Mouse (Mus musculus): ENCODE data around the gene Zeb2.

Gene Zeb2

DNA sequence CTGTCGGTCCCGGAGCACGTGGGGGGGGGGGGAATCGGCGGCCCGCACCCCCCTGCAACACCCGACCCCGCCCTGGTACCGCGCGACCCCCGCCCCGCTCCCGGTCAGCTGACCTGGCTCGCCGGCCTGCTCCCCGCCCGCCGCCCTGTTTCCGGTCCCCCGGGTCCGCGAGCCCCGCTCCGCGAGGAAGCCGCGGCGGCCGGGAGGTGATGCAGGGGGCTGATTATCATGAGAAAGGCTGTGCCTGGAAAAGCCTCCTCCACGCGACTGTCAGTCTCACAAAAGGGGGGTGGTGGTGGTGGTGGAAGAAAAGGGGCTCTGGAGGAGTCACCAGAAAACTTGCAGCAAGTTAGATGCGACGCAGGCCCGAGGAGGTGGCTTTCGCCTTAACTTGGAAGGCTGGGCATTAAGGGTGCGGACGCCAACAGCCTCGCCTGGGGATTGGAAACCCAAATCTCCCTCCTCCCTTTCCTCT lies at the start of gene Zeb2:
Gene Zeb2 (minus strand): TSS at position 309 of the 475 bp plus-strand sequence.
- DNase-seq (ENCODE audit: low spot score in 2 of 2) = peak; percentile 71 to 77

DNA sequence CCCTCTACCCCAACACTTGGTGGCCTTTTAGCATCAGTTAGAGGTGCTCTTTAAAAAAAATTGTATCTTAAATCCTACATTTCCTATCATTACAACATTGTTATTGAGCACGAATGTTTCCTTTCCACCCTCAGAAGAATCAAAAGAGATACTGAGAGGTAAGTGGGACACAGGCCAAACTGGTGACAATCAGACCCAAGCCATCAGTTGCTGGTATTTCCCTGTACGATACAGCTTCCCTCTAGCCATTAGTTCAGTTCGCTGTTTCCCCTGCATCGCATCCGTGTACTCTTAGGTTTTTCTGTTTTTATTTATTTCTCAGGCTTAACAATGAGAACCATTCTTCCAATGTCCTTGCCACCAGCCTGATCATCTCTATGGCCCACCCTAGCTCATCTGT lies 41.6 kb upstream of the Zeb2 start:
- no peak for DNase-seq (ENCODE audit: low spot score in 2 of 2)

DNA sequence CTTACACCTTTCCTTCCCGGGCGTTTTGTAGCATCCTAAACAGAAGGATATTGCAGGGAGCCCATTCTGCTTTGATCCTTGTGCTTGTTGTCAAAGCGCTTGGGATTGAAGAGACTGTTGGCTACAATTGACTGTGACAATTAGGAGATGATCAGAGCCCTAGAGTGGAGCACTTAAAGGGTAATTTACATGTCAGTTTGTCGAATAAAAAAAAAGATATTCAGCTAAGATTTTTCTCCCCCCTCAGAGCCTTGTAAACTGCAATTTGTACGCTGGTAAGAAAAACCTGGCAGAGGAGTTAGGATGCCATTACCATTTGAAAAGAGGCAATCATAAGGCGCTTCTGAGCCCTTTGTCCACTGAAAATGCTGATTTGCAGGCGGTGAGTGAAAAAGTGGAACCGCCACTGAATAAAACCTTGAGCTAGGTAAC lies 41.2 kb upstream of the Zeb2 start:
- DNase-seq (ENCODE audit: low spot score in 2 of 2) = no peak

- no peak for DNase-seq (ENCODE audit: low spot score in 2 of 2)
Measured at GRCm38 (mm10) chr2:45153315-45153714, 36.1 kb upstream of the Zeb2 start.

- no peak for DNase-seq (ENCODE audit: low spot score in 2 of 2)
Measured at GRCm38 (mm10) chr2:45143162-45143561, 26.0 kb upstream of the Zeb2 start.

- DNase-seq (ENCODE audit: low spot score in 2 of 2) = no peak
Measured at GRCm38 (mm10) chr2:45138906-45139305, 21.7 kb upstream of the Zeb2 start.

DNA sequence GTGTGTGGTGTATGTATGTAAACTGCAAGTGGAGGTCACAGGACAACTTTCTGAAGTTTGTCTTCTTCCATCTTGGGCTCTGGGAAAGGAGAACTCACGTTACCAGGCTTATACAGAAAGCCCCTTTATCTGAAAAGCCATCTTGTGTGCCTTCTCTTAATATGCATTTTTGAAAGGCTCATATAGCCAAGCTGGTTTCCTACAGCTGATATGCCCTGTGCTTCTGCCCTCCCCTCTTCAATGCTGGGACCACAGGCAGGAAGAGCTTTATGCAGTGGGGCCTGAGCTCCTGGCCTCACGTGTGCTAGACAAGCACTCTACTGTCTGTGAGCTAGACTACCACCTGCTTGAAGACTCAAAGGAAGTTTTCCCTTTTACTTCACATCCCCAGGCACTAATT lies 19.6 kb upstream of the Zeb2 start:
- DNase-seq (ENCODE audit: low spot score in 2 of 2) = no peak

DNA sequence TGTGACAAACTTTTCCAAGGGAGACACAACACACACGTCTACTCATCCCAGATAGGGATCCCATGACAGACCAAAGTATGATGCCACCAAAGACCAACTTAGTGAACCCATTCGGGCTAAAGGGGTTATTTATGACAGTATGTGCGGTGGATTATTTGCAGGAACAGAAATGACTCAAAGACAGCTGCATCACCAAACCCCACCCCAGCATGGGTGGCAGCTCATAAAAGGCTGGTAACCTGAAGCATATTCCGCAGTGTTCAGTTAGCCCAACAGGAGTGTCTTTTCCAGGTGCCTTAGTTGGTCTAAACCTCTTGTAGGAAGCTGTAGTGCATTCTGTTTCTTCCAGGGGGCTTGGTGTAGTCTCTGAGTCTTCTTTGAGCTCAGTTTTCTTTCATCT lies 16.0 kb upstream of the Zeb2 start:
- no peak for DNase-seq (ENCODE audit: low spot score in 2 of 2)

GRCm38 (mm10) chr2:45130461-45131156 lies 13.4 kb upstream of the Zeb2 start:
- no peak for DNase-seq (ENCODE audit: low spot score in 2 of 2)

GRCm38 (mm10) chr2:45129556-45129955 lies 12.4 kb upstream of the Zeb2 start:
- no peak for DNase-seq (ENCODE audit: low spot score in 2 of 2)

GRCm38 (mm10) chr2:45128696-45129095 lies 11.5 kb upstream of the Zeb2 start:
- no peak for DNase-seq (ENCODE audit: low spot score in 2 of 2)

- DNase-seq (ENCODE audit: low spot score in 2 of 2) = no peak
Measured at GRCm38 (mm10) chr2:45126401-45126800, 9.2 kb upstream of the Zeb2 start.

DNA sequence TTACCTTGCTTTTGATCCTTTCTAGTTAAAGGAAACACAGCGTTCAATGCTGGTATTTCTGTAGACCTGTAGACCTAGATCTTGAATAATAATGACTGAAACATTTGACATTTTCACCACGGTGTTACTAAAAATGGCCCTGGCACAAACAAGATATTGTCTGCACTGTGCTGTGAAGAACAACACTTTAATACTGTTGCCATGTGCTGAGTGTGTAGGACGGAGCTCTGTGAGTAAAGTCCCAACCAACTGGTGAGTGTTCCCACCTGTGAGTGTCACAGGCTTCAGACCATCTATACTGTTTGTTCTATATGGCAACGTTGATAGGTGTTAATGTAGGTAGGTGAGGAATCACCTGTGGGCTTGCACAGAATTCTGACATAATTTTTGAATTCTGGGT lies 8.0 kb upstream of the Zeb2 start:
- no peak for DNase-seq (ENCODE audit: low spot score in 2 of 2)

GRCm38 (mm10) chr2:45123490-45123889 lies 6.3 kb upstream of the Zeb2 start:
- DNase-seq (ENCODE audit: low spot score in 2 of 2) = no peak

- DNase-seq (ENCODE audit: low spot score in 2 of 2) = no peak
Measured at GRCm38 (mm10) chr2:45118121-45118520, 926 bp upstream of the Zeb2 start.

DNA sequence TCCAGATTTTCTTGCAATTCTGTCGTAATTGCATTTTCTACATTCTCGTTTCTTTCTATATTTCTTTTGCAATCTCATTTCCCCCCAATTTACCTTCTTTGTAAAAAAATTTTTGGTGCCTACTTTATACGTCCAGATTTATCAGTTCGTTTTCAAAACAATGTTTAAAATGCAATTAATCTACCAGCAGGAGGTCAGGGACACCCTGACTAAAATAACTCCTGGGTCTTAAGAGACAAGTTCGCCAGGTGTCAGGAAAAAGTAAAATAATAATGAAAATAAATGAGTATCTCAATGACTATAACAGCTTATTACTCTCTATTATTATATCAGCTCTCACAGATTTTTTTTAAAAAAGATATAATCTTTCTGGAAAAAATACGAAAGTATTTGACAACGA lies 397 bp upstream of the Zeb2 start:
- DNase-seq (ENCODE audit: low spot score in 2 of 2) = no peak

- DNase-seq (ENCODE audit: low spot score in 2 of 2) = no peak
Measured at GRCm38 (mm10) chr2:45116531-45117024, 617 bp downstream of the Zeb2 start.

GRCm38 (mm10) chr2:45115720-45116495 lies 1.3 kb downstream of the Zeb2 start:
- DNase-seq (ENCODE audit: low spot score in 2 of 2) = no peak

DNA sequence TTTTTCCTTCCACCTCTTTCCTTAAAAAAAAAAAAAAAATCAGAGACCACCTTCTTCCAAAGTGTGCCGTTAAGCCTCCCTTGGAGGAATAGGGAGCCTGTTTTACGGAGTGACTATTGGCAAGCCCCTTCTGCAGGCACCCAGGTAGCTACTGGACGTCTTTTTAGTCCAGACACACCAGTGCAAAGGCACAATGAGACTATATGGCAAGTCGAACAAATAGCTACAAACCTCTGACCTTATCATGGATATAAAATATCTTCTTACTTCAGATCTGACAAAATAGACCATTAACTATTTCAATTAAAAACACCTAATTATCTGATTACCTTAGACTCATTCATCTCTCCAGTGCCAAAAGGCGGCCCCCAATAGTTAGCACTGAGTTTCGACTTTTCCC lies 2.0 kb downstream of the Zeb2 start:
- DNase-seq (ENCODE audit: low spot score in 2 of 2) = no peak

GRCm38 (mm10) chr2:45114596-45114995 lies 2.6 kb downstream of the Zeb2 start:
- DNase-seq (ENCODE audit: low spot score in 2 of 2) = no peak

DNA sequence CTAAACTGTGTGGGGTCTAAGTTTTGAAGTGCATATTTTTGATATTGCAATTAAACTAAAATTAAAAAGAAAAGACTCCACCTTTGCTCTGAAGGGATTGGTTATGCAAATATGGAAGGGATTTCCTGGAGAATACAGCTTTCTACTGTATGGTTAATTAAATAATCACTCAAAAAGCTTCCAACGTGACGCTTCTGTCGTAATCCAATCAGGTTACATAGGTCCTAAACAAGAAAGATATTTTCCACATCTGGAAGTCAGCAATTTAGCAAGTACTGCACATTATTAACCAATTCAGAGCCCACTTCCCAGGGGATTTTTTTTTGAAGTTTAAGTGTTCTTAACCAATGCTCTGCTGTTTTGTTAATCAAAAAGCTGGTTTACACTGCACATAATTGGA lies 3.3 kb downstream of the Zeb2 start:
- no peak for DNase-seq (ENCODE audit: low spot score in 2 of 2)

DNA sequence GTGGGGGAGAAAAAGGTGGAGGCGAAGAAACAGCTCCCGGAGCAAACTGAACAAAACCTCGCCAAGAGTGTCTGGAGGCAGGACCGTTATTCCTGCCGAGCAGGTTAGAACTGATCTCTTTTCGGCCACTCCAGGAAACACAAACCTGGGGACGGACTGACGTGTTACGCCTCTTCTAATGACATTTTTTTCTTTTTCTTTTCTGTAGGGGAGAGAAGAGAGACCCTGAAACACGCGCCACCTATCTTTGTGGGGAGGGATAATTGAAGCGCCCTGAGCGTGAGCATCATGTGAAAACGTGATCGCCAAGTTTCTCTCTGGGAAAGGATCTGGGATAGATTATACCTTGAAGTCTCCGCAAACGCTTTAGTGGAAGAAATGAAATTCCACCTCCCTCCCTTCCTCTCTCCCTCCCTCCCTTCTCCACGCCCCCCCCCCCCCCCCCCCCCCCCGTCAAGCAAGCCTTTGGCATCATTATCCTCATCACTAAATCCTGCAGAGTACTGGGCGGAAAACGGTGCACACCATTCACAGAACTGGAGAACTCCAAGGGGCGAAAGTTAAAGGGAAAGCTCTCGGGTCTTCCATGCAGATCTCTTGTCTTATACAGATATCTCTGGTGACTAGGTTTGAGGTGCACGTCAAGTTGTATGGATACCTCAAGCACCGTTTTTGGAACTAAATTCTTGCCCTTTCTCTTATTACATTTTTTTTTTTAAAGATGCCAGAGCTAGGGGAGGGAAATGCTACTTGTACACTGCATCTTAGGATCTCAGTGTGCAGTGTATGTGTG lies 4.1 kb downstream of the Zeb2 start:
- peak in 1 of 2 experiments; percentile 68 for DNase-seq (ENCODE audit: low spot score in 2 of 2)
